Mouse (Mus musculus) neural tube, embryonic 14.5 days (tissue): ENCODE data around the gene Cfap73. TPM values are rescaled to one million over a fixed set of nuclear protein-coding genes. Genes with fewer than 3 reads are reported as not detected.

Source experiments
- polyA plus RNA-seq: library from polyadenylated mRNA; unstranded; fragments of >200 nt; fragmentation: Nextera tagmentation; extraction: Ambion mirVana; gene quantifications from 2 replicates; pipeline ENCODE4 v1.2.1, GENCODE M21; 2014

Gene Cfap73
- polyA plus RNA-seq, 1 experiment from 2014 or later, result 0.46 TPM

Other genes with a start within 250 kb of the Cfap73 start
- 27.6 and 28.1 TPM in 2 replicates for gene Lhx5, start 202.5 kb downstream of the Cfap73 start, polyA plus RNA-seq
- gene Sdsl, start 161.4 kb downstream of the Cfap73 start, polyA plus RNA-seq, result 5.8 and 8.3 TPM in 2 replicates
- gene Sds, start 157.7 kb downstream of the Cfap73 start, polyA plus RNA-seq, result 0.29 TPM in 1 of 2 replicates, not detected in the other
- 30.8 and 30.9 TPM in 2 replicates for gene Plbd2, start 130.6 kb downstream of the Cfap73 start, polyA plus RNA-seq
- gene Slc8b1, start 123.1 kb downstream of the Cfap73 start, polyA plus RNA-seq, result 0.95 and 2.1 TPM in 2 replicates
- 14.8 and 18.5 TPM in 2 replicates for gene Tpcn1, start 45.6 kb downstream of the Cfap73 start, polyA plus RNA-seq
- 0.62 and 1.3 TPM in 2 replicates for gene Iqcd, start 45.2 kb downstream of the Cfap73 start, polyA plus RNA-seq
- gene Rita1, start 21.6 kb downstream of the Cfap73 start, polyA plus RNA-seq, result 21.6 and 26.5 TPM in 2 replicates
- gene Ddx54, start 21.5 kb downstream of the Cfap73 start, polyA plus RNA-seq, result 23.2 and 27.7 TPM in 2 replicates
- 0.13 and 0.33 TPM in 2 replicates for gene Rasal1, start 14.6 kb upstream of the Cfap73 start, polyA plus RNA-seq
- 44.2 and 50.7 TPM in 2 replicates for gene Dtx1, start 77.7 kb upstream of the Cfap73 start, polyA plus RNA-seq
- gene Oas2, start 115.6 kb upstream of the Cfap73 start, polyA plus RNA-seq, result 0.22 TPM in 1 of 2 replicates, not detected in the other
- 0.42 and 0.48 TPM in 2 replicates for gene Oas3, start 143.4 kb upstream of the Cfap73 start, polyA plus RNA-seq
- 0.19 TPM in 1 of 2 replicates, not detected in the other for gene Oas1e, start 161.3 kb upstream of the Cfap73 start, polyA plus RNA-seq
- gene Oas1c, start 178.3 kb upstream of the Cfap73 start, polyA plus RNA-seq, result 0.41 and 0.43 TPM in 2 replicates
- gene Oas1f, start 213.1 kb upstream of the Cfap73 start, polyA plus RNA-seq, result not detected in 2 replicates
- gene Oas1h, start 227.2 kb upstream of the Cfap73 start, polyA plus RNA-seq, result not detected in 2 replicates